Mouse (Mus musculus): ENCODE data around the gene Gm49321.

Gene Gm49321

GRCm38 (mm10) chr12:73937353-73937752 is at the start of gene Gm49321:
Gene Gm49321 (plus strand): TSS chr12:73937653.
- no peak for DNase-seq

GRCm38 (mm10) chr12:73888003-73888783 is 49.3 kb upstream of the Gm49321 start:
- no peak for DNase-seq

- DNase-seq = no peak
These were observed 47.9 kb upstream of the Gm49321 start for GRCm38 (mm10) chr12:73889571-73889970.

GRCm38 (mm10) chr12:73890086-73890485 is 47.4 kb upstream of the Gm49321 start:
- no peak for DNase-seq

GRCm38 (mm10) chr12:73892616-73893015 is 44.8 kb upstream of the Gm49321 start:
- no peak for DNase-seq

GRCm38 (mm10) chr12:73894838-73895237 is 42.6 kb upstream of the Gm49321 start:
- no peak for DNase-seq

- no peak for DNase-seq
These were observed 41.8 kb upstream of the Gm49321 start for GRCm38 (mm10) chr12:73895674-73896073.

GRCm38 (mm10) chr12:73896471-73896870 is 41.0 kb upstream of the Gm49321 start:
- no peak for DNase-seq

GRCm38 (mm10) chr12:73898281-73898680 is 39.2 kb upstream of the Gm49321 start:
- DNase-seq = no peak

- no peak for DNase-seq
These were observed 33.1 kb upstream of the Gm49321 start for GRCm38 (mm10) chr12:73904133-73904934.

GRCm38 (mm10) chr12:73905041-73905440 is 32.4 kb upstream of the Gm49321 start:
- DNase-seq = no peak

GRCm38 (mm10) chr12:73905555-73905954 is 31.9 kb upstream of the Gm49321 start:
- DNase-seq = no peak

GRCm38 (mm10) chr12:73907079-73907672 is 30.3 kb upstream of the Gm49321 start:
- no peak for DNase-seq

GRCm38 (mm10) chr12:73907673-73908150 is 29.7 kb upstream of the Gm49321 start:
- DNase-seq = peak; percentile 94 to 97

GRCm38 (mm10) chr12:73908274-73909012 is 29.0 kb upstream of the Gm49321 start:
- peak; percentile 54 to 65 for DNase-seq

- DNase-seq = no peak
These were observed 28.4 kb upstream of the Gm49321 start for GRCm38 (mm10) chr12:73909013-73909575.

- DNase-seq = peak; percentile 41 to 42
These were observed 19.0 kb upstream of the Gm49321 start for GRCm38 (mm10) chr12:73918479-73918878.

GRCm38 (mm10) chr12:73930266-73930665 is 7.2 kb upstream of the Gm49321 start:
- no peak for DNase-seq

- DNase-seq = peak; percentile 36 to 40
These were observed 6.2 kb upstream of the Gm49321 start for GRCm38 (mm10) chr12:73931274-73931673.

GRCm38 (mm10) chr12:73934528-73934927 is 2.9 kb upstream of the Gm49321 start:
- no peak for DNase-seq

GRCm38 (mm10) chr12:73939542-73939941 is 2.1 kb downstream of the Gm49321 start:
- DNase-seq = no peak

GRCm38 (mm10) chr12:73948415-73948814 is 11.0 kb downstream of the Gm49321 start:
- DNase-seq = no peak

Measured in cerebellum, postnatal 36 days (tissue).